Mouse (Mus musculus): Measurements from ENCODE around the gene Vipas39.

DNA sequence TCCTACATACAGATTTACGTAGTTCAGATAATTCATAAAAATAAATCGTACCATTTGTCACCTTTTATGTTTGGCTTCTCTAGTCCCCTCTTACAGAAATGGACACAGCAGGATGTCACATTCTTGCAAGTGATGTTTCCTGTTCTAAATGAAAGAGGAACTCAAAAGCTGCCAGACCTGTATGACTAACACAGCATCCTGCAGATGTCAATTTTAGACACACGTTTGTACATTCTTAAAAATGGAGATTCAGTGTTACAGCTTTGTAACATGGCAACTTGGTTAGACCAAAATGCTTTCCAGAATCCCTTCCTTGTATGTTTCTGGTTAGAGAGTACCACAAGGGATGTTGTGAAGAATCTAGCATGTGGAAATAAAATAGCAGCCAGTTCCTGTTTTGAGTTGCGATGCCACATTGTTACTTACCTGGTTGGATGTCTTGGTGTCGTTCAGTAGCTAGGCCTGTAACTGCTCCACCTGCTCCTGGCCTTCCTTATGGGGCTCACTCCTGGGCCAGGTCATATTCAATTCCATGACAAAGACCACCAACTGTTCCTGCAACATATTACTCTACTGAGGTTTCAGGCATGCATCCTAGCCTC lies 29.1 kb downstream of the Vipas39 start:
- TF ChIP-seq TAL1 (IDR thresholded peaks at IDR 0.05; ENCODE audit: low read length) (no peak), GATA1 (IDR thresholded peaks at IDR 0.05; ENCODE audit: low read length) (no peak)

All from erythroblast, embryonic 14.5 days (primary cell).